Mouse (Mus musculus) layer of hippocampus, postnatal 14 days (tissue): ENCODE measurements around the gene Sufu. TPM values are rescaled to one million over a fixed set of nuclear protein-coding genes. Genes with fewer than 3 reads are reported as not detected.

Experiments used
- DNase-seq, 2 experiments: peaks; one replicate each; pipeline ENCODE4 v3.0.0; 2021 to 2022; ENCODE audit warnings: low spot score in 2 of 2, mixed read lengths in 1 of 2
- total RNA-seq, 2 experiments: library from RNA; stranded (reverse); gene quantifications; 2 replicates each; pipeline ENCODE4 v1.2.3; 2021

Sufu gene
- total RNA-seq, 2 experiments from 2014 or later, result 21.1 to 23.8 TPM

DNA sequence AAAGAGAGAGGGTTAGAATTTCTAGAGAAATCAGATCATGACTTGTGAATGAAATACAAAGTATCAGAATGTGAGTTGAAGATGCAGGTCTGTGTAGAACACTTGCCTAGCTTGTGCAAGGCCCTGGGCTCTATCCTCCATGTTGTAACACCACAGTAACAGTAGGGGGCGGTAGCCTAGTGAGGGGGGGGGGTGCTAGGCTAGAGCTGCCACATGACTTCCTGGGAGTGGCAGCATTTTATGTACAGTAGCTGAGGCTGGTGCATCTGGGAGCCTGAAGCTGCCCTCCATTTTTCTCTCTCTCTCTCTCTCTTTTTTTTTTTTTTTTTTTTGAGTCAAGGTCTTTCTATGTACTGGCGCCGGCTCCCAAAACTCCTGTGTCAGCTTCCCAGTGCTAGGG lies 114.1 kb downstream of the Sufu start:
- DNase-seq, result no peak

DNA sequence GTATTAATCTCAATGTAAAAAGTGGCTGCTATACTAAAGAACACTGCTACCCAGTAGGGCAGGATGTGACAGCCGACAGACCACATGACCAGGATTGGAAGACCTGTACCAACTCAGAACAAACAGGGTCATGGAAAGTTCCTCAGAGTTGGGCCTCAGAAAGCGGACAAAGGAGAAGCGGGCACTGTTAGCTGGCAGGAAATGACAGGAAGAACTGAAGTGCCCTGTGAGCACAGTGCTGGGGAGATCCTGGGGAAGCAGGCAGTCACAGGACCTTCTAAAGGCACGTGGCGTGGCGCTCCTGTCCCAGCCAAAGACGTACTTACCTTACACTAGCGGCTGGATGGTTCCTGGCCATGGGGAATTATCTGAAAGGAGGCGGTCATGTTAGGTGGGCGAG lies 114.6 kb downstream of the Sufu start:
- DNase-seq, result no peak

DNA sequence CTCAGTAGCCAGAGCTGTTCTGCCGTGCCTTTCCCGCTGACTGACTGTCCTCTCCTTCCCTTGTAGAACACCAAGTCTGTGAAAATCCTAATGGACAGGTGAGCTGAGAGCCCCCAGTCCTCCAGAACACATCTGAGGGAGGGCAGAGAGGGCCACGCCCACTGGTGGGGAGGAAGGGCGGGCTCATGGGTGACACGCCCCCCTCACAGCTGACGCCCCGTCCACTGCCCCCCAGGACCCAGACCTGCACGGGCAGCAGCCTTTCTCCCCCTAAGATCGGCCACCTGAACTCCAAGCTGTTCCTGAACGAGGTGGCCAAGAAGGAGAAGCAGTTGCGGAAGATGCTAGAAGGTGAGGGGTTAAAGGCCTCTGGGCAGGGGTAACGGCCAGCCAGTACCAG lies 117.7 kb downstream of the Sufu start:
- DNase-seq, result no peak

DNA sequence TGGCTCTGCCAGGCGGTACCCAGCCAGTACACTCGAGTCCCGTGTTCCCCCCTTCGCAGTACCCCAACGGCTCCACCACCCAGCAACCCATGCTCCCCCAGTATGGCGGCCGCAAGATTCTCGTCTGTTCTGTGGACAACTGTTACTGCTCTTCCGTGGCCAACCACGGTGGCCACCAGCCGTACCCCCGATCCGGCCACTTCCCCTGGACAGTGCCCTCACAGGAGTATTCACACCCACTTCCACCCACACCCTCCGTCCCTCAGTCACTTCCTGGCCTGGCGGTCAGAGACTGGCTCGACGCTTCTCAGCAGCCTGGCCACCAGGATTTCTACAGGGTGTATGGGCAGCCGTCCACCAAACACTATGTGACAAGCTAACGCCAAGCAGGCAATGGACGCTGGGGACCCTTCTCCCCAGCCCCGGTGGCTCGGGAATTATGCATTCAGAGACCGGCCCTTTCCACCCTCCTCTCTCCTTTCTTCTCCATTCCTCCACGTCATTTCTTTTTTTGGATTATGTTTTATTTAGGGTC lies 118.7 kb downstream of the Sufu start:
- DNase-seq, result no peak

DNA sequence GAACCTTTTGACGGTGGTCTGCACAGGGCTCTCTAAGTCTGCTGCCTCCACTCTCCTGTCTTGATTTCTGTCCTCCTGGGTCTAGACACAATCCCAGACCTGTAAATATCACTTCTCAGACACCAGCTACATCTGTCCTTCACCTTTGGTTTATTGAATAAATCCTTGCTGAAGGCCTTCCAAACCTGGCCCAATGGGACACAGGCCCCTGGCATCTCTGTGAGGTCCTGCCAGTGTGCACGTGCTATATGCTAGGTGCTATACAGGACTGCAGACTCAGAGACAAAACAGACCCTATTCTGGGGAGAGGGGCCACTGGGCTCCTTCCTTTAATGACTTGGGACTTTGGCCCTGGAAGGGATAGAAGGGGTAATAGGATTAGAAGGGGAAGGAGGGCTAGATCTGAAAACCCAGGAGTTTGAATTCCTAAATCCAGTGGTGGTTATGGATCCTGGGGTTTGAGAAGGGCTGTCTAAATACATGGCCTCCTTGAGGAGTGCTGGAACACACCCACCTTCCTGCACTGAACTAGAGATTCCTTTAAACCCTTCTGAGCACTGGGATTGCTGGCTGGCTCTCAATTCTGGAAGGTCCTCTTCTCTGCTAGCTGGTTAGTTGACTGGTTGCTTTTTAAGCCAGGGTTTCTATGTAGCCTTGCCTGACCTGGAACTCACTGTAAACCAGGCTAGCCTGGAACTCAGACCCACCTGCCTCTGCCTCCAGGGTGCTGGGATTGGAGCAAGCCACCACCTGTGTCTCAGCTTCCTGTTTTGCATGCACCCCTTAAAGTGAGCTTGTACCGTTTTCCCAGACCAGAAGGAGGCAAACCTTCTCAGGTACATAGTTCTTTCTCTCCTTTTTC lies 120.2 kb downstream of the Sufu start:
- DNase-seq, result no peak

DNA sequence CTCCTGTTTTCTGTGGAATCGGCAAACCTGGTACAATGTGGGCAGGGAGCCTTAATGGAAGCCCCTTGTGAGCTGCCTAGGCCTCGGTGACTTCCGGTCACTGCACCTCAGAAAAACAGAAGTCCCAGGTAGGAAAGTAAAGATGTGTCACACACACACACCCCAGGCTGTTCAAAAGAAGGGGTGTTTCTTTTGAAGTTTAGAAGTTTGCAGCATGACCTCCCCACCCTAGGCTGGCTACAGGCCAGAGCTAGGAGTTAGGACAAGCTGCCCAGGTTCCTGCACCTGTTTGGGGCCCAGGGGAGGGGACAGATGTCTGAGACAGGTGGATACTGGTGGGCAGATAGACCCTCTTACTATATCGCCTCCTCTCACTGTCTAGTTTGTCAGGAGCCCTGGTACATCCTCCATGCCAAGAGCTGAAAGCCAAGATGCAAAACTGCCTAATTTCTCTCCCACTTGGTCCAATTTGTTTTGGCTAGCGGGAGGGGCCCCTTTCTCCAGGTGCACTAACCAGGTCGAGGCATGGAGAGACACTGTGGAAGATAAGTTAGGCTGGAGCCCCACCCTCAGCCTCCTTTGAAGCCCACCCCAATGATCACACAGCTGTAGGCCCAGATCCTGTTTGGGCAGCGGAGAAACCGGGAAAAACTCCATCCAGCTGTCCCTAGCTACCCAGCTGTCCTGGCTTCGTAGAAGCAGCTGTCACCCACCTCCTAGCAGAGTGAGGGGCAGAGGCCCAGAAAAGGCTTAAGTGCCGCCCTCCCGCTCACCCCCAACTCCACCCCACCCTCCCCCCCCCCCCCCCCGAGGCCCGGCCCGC lies 121.0 kb downstream of the Sufu start:
- DNase-seq, result no peak

DNA sequence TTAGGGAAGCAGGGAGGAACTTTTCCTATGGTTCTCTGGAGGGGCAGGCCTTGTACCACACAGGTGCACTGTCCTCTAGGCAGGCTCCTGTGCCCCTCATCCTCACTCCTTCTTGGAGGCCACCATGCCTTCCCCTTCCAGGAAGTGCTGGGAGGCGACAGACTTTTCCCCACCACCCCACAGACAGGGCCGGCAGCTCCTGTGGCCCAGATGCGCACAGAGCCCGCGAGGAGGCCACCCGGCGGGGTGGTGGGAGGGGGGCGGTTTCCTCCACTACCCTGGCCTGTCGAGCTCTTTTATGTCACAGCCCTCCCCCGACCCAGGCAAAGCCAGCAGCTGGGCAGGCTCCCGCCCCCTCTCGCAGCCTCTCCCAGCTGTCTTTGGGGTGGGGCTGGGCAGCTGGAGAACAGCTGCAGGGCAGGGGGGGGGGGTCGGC lies 121.7 kb downstream of the Sufu start:
- DNase-seq, result no peak

DNA sequence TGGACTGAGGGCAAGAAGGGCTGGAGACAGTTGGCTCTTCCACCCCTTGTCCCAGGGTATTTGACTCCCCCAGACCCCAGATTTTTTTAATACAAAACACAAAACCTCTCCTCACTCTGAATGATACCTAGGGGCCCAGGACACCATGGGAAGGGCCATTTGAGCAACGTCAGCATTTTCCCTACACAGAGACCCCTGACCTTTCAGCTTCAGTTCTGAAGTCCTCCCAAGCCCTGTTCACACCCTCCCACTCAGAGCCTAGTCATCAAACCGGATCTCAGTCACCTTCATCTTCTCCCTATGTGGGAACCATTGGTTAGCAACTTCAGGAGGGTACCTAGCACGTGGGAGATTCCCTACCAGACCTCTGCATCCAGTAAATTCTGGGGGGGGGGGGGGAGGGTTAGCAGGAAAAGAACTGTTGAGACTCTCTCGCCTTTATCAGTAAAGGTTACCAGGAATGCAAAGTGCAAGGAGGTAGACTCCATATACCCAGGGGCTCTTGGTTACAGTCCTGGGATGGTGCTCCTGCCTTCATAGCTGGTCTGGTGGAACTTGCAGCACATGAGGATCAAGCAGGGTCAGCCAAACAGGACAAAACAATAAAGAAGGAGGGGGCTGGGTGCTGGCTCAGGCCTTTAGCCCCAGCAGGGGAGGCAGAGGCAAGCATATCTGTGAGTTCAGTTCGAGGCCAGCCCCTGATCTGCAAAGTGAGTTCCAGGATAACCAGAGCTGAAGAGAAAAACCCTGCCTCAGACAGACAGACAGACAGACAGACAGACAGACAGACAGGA lies 122.3 kb downstream of the Sufu start:
- DNase-seq, result no peak

DNA sequence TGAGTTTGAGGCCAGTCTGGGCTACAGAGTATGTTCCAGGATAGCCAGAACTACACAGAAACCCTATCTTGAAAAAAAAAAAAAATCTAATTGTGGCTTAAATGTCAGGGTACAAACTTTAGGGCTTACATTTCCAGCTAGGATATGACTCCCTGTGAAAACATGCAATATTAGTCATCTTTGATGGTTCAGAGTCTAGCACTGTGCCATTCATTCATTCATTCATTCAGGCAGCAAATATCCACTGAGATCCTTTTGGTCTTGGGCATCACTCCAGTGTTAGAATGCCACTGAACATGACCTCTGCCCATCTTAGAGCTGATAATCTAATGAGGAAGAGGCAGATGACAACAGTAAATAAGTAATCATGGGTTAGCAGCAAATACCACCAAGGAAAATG lies 125.0 kb downstream of the Sufu start:
- DNase-seq, result no peak

DNA sequence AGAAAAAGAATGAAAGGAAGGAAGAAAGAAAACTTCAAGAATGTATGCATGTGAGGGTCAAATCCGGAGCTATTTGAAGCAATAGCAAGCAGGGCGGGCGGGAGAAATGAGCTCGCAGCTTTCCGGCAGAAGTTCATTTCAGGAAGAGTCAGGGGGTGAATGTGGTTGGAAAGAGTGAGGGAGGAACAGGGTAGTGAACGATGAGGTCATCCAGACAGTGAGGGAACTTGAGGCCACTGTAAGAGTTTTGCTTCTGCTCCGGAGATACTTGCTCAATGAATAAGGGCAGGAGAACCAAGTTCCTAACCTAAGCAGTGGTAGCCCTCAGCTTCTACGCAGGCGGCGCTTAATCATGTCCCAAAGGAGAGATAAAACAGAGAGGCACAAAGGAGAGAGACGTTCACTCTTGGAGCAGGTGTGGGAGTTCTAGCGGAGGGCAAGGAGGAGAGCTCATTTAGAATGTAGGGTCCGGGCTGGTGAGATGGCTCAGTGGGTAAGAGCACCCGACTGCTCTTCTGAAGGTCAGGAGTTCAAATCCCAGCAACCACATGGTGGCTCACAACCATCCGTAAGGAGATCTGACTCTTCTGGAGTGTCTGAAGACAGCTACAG lies 125.8 kb downstream of the Sufu start:
- no peak for DNase-seq

DNA sequence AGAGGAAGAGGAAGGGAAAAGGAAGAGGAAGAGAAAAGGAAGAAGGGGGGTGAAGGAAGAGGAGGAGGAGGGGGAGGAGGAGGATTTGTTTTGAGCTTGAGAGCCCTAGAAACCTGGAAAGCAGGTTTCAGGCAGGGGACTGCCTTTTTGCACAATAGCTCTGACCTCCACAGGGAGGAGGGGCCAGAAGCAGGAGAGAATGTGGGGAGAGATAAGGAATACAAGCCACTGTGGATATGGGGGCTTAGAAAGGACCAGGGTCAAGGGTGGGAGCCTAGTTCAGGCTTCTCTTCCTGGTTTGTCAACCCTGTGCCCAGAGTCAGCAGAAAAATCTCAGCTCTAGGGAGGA lies 126.4 kb downstream of the Sufu start:
- DNase-seq, result no peak

DNA sequence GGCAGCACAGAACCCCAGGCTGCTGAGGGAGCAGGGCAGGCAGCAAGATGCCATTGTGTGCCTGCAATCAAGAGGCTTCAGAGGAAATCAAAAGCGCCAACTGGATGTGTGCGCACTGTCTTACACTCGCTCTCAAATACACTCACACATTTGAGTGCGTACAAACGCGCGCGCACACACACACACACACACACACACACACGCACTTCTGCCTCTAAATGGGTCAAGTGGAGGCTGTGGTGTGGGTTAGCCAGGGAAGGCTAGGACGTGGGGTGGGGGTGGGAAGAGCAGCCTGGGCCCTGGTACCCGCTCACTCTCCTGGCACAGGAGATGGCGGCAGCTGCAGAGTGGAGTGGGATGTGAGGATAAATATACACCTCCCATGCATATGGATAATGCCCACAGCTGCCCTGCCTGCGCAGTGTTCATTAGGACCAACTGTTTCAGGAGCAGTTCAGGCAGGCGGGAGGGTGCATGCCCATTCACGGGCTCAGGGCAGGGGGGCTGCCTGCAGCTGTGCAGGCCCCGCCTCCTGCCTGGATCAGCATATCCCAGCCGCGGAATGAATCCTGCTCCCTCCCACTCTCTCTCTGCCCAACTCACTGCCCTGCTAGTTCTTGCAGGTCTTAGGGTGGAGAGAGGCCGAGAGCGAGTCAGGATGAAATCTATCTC lies 126.9 kb downstream of the Sufu start:
- DNase-seq, result peak; percentile 58 to 71

DNA sequence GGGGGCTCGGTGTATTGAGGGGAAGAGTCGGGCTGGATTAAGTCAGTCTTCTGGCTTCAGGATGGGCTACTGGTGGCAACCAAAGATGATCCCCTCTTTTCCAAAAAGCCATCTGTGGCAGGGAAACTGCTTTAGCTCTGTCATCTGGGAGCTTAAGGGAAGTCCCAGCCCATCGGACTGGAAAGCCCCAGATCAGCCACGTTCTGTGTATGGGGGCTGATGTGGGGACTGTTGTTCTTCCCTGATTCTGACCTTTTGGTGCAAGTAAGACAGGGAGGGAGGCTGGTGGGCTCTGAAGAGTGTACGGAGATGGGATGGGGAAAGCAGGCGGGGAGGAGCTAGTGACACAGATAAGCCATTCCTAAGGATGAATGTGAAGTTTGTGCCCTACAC lies 127.5 kb downstream of the Sufu start:
- DNase-seq, result no peak

DNA sequence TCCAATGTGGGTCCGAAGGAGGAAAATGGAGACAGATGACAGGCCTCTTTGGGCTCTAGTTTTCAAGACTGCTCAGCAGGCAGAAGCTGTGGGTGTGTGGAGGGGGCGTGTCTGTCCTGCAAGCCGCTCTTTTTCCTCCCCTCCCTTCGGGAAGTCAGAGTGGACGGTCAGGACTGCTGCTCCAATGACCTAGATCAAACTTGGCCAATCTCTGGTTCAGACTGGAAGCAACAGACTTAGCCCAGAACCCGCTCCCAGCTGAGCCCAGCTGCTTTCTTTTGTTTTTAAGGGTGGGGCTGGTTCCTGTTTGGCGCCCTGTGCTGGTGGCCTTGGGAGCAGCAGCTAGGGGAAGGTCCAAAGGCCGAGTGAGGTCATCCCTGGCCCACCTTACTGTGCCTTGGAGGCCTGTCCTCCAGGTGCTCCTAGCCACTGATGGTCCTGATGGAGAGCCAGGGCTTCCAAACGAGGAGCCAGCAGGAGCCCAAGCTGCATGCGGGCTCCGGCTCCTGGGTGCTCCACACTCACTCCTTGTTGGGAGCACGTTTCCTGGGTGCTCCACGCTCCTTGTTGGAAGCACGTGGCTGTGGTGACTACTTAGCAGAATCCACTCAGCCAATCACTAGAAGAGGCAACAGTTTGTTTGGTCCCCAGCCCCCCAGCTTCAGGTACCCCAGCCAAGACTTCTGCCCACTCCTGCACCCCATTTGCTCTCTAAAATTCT lies 128.1 kb downstream of the Sufu start:
- no peak for DNase-seq

DNA sequence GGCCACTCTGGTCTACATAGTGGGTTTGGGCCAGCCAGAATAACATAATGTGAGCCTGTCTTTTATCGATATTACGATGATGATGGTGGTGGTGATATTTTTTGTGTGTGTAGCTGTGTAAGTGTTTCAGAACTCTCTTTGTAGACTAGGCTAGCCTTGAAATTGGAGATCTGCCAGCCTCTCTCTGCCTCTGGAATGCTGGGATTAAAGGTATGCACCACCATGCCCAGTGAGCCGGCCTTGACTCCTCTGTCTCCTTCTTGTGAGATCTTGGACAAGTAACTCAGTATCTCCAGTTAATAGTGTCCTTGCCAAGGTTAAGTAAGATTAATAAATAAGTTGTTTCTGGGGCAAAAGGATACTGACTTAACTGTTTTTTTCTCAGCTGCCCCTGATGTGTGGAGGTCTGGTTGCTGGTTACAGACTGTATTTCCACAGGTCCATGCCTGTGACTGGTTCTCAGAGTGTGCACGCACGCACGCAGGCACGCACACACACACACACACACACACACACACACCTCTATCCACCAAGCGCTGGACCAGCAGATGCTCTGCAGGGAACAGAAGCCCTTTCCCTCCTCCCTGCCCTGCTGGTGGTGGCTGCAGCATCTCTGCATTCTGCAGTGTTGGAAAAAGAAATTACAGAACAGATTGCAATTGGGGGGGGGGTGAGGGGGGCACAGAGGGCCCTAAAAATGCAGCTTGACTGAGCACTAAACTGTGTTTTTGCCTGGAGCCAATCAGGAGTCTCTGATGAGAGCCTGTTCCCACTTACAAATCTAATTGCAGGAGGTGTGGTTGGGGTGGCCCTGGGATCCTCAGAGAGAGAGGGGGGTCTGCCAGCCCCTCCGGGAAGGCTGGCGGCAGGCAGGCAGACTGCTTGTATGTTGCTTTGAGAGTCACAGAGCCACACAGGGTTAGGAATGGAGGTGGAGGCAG lies 129.3 kb downstream of the Sufu start:
- DNase-seq, result no peak

DNA sequence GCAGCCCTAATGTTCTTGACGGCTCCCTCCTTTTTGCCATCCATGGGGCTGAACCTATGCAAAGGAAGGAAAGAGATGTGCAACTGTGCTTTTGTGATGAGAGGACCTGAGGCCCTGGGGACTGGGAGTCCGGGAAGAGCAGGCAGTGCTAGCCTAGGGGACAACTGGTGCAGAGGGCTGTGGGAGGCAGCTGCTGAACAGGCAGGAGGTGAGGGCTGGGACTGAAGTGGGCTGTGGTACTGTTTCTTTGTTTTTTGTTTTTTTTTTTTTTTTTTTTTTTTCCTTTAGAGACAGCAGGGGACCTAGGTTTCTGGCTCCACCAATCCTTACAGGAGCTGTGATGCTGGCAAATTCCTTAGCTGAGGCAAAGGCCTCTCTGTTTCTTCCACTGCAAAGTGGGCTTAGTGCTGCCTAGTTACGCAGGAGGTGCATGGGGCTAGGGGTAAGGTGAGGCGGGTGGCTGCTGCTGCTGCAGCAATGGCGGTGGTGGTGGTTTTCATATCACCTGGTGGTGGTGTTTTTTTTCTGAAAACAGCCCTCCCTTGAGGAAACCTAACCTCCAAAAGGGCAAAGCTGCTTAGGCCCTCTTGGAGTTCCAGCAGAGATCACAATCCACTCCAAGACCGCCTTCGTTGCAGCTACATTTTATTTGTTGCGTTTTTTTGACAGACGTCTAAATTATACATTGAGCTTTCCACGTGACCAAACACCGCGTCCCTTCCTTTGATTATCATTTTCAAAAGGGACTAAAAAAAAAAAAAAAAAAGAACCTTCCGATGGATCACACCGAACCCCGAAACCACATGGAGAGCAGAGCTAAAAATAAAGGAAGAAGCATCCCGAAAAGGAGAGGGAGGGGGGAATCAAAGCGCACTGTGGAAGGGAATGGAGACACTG lies 131.2 kb downstream of the Sufu start:
- no peak for DNase-seq

DNA sequence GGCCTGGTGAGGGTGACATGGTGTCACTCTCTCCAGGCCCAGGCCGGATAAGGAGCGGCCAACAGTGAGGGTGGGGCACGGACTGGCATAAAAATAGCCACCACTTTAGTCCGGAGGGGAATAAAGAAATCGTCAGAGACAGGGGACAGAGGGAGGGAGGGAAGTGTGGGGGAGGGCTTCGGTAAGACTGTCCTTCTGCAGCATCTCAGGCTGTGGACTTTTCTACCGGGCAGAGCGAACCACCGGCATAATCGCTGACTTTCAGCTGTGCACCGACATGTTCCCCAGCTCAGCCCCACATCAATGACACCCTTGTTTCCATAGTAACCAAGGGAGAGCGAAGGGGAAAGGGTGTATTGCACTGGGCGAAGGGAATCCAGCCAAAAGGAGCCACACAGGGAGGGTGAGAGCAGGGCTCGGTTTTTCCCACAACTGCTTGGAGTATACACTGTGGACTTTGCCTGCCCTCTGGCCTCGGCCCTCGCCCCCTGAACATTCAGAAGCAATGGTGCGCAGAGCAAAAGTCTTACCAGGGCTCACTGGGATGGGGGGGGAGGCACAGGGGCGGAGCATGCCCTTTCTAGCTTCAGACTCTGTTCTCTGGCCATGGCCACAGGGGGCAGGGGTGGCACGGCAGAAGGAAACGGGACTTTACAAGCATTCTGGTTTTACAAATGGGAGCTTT lies 132.0 kb downstream of the Sufu start:
- DNase-seq, result peak in 1 of 2 experiments; percentile 67
